Mouse (Mus musculus) c-Kit-positive CD71-negative TER-119-negative erythroid progenitor cells, embryonic 14.5 days (primary cell): ENCODE measurements around the gene Wasf2.

Experiments used
- DNase-seq: peaks from one replicate; pipeline ENCODE4 v3.0.0-alpha.2; 2013; ENCODE audit warnings: low read depth

The Wasf2 gene

GRCm38 (mm10) chr4:133240490-133240921, 110.2 kb downstream of the Wasf2 start, which contains the start of gene Map3k6:
Gene Map3k6 (plus strand): TSS chr4:133240818.
- peak; percentile 33 for DNase-seq

DNA sequence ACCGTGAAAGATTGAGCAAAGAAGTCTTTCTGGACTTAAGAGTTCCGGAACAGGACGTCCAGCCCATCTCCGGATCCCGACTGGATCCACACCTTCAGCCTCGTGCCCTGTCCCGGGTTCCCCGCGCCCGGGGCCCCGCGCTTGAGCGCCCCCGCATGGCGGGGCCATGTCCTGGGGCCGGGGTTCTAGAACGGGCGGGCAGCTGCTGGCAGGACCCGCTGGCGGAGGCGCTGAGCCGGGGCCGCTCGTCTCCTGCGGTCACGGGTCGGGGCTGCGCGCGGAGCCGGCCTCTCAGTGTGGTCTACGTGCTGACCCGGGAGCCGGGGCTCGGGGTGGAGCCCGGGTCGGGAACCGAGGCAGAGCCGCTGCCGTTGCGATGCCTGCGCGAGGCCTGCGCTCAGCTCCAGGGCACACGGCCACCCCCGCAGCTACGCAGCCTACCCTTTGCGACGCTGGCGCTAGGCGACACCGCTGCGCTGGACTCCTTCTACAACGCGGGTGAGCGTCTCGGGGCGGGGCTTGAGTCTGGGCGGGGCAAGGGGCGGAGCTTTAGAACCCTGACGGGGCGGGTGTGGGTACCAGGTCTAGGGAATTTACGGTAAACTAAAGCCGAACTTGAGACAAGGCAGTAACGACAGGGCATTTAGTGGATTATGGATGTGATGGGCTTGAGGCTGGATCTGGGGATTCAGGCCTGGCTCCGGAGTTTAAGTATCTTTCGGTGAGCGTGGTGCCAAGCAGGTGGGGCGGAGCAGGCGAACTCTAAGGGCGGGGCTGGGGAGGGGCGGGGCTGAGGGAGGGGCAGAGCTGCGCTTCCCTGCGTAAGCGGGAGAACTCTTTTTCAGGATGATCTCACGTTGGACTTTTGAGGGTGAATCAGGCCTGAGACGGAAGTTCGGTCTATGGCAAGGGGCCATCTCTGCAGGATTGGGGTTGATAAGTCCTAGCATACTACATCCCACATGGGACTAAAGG, 110.9 kb downstream of the Wasf2 start:
- peak; percentile 78 for DNase-seq

- no peak for DNase-seq
These were observed 111.6 kb downstream of the Wasf2 start for GRCm38 (mm10) chr4:133241910-133242309.

DNA sequence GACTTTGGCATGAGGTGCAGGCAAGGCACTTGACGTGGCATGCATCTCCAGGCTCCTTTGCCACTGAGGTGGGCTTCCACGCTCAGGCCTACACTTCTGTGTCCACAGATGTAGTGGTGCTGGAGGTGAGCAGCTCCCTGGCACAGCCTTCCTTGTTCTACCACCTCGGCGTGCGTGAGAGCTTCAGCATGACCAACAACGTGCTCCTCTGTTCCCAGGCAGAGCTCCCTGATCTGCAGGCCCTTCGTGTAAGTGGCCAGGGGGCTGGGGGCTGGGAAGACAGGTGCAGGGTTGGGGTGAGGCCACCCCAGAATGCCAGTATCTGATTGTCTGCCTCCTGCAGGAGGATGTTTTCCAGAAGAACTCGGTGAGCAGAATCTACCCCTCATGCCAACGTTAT, 112.4 kb downstream of the Wasf2 start:
- no peak for DNase-seq

GRCm38 (mm10) chr4:133243538-133243937, 113.2 kb downstream of the Wasf2 start:
- DNase-seq: no peak

DNA sequence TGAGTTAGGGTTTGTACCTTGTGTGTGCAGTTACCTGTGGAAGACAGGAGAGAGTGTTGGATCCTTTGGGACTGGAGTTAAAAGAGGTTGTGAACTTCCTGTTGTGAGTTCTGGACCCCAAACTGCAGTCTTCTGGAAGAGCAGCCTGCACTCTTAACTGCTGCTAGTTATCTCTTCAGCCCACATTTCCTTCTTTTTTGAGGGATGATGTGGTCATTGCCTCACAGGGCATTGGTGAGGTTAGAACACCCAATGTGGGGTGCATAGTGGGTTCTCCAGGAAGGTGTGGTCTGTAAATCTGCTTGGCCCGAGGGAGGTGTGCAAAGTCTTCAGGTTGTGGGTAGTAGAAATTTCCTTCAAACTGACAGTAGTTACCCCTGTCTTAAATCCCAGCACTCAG, 114.0 kb downstream of the Wasf2 start:
- no peak for DNase-seq

- no peak for DNase-seq
These were observed 116.8 kb downstream of the Wasf2 start for GRCm38 (mm10) chr4:133247072-133247471.

GRCm38 (mm10) chr4:133247806-133248449, 117.6 kb downstream of the Wasf2 start:
- peak; percentile 58 for DNase-seq
